In the genomic region with DNA sequence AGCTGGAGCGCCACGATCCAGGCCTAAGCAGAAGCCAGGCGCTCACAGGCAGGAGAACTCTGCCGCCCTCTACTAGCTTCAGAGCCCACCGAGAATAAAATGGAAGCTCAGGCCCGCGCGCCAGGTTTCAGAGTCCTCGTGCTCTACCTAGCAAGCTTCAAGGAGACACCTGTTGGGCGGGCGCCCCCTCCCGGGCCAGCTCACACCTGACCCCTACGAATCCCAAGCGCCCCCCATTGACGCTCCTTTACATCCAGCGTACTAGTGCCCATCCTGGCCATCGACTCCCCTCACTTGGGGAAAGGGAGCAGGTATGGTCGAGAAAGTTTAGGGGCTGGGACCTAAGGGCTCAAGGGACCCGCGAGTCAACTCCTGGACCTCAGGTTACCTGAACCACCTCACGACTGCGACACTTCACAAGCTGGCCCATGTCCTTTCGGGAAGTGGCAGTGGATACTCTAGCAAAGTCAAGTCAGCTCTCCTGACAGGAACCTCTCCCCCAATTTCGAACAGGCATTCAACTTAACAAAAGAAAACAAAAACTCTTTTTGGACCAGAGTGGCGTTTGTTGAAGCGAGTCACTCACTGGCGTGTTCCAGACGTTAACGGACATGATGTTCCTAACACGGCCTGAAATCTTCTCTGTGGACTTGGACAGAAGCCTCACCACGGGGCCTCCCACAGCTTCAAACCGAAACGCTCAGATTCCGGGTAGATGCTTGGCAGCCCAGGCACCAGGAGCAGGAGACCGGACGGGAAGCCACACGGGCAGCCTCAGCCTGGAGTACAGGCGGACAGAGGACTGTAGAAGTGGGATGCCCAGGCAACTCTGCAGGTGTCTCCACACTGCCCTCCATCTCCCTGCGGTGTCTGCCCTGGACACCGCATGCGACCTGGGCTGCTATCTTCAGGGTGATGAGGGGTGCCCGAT, we compare ENCODE assay signal across 8 mouse cellular contexts. TPM values are rescaled to one million over a fixed set of nuclear protein-coding genes. Genes with fewer than 3 reads are reported as not detected.
DNase-seq lines count a peak whose midpoint lies in the region; ATAC-seq lines count a peak whose summit lies in the region.

No protein-coding gene starts in this region.

- peaks cover 99% of the 10 kb centered on the region for H3K27me3 ChIP-seq in embryonic facial prominence, embryonic 13.5 days
- peaks cover 93% of the 10 kb centered on the region for H3K27me3 ChIP-seq in intestine, embryonic 15.5 days (replicated peaks)
- peaks cover 99% of the 10 kb centered on the region for H3K27me3 ChIP-seq in liver, embryonic 16.5 days (ENCODE audit: control insufficient read depth, insufficient read depth, low read depth, low read length)

- H3K9ac ChIP-seq in embryonic facial prominence, embryonic 13.5 days = peak overlapping the region; percentile 70
- 0 out of 2 replicates have a peak overlapping the region, but pooled peaks have one; percentile 20 for H3K9ac ChIP-seq in intestine, embryonic 15.5 days
- no peak overlapping the region for H3K9ac ChIP-seq in liver, embryonic 16.5 days (ENCODE audit: low read depth, low read length)

- no peaks in the 10 kb centered on the region for H3K36me3 ChIP-seq in embryonic facial prominence, embryonic 13.5 days
- no peaks in the 10 kb centered on the region for H3K36me3 ChIP-seq in intestine, embryonic 15.5 days
- no peaks in the 10 kb centered on the region for H3K36me3 ChIP-seq in liver, embryonic 16.5 days (ENCODE audit: control insufficient read depth, insufficient read depth)

- peak; percentile 17; the same call in 1 of the 2 replicates for ATAC-seq in embryonic facial prominence, embryonic 13.5 days (ENCODE audit: insufficient number of reproducible peaks, insufficient read depth, low FRiP score, low TSS enrichment, low read depth)
- no peak; the same call in 1 of the 2 replicates for ATAC-seq in intestine, embryonic 15.5 days
- no peak for ATAC-seq in liver, embryonic 16.5 days (ENCODE audit: low read depth)
- ATAC-seq in neutrophil, adult 5-6 weeks (ENCODE audit: extremely low read depth, insufficient number of reproducible peaks, low FRiP score, poor library complexity, severe bottlenecking) = peak; percentile 7; the same call in 1 of the 2 replicates

- peak; percentile 70 for DNase-seq in NIH3T3 (ENCODE audit: low read depth)
- DNase-seq in cerebellum, adult 11-12 months = no peak
- DNase-seq in urinary bladder, postnatal 25 days (ENCODE audit: low spot score) = no peak
- no peak for DNase-seq in gastrocnemius, adult 18-20 months (ENCODE audit: low spot score)

- peaks cover 39% of the 10 kb centered on the region for H3K4me1 ChIP-seq in embryonic facial prominence, embryonic 13.5 days
- H3K4me1 ChIP-seq in intestine, embryonic 15.5 days (replicated peaks) = peaks cover 26% of the 10 kb centered on the region
- H3K4me1 ChIP-seq in liver, embryonic 16.5 days (ENCODE audit: control insufficient read depth, low read depth, low read length) = no peaks in the 10 kb centered on the region; the same call in 1 of the 2 replicates

- peak overlapping the region; percentile 59 for H3K4me3 ChIP-seq in embryonic facial prominence, embryonic 13.5 days
- H3K4me3 ChIP-seq in intestine, embryonic 15.5 days (replicated peaks) = peak overlapping the region; percentile 53
- peak overlapping the region; percentile 44 for H3K4me3 ChIP-seq in liver, embryonic 16.5 days (ENCODE audit: low read depth, low read length)

- 2% methylated on average over 42 of the region's 42 CpGs for WGBS in embryonic facial prominence, embryonic 13.5 days
- 1% methylated on average over 42 of the region's 42 CpGs for WGBS in intestine, embryonic 15.5 days
- WGBS in liver, embryonic 16.5 days (ENCODE audit: insufficient replicate concordance) = 3% methylated on average over 42 of the region's 42 CpGs

- peak overlapping the region; percentile 91 for H3K4me2 ChIP-seq in embryonic facial prominence, embryonic 13.5 days
- peak overlapping the region; percentile 98 for H3K4me2 ChIP-seq in intestine, embryonic 15.5 days (replicated peaks)
- peak overlapping the region; percentile 65; the same call in 1 of the 2 replicates for H3K4me2 ChIP-seq in liver, embryonic 16.5 days (ENCODE audit: low read depth, low read length)

- H3K9me3 ChIP-seq in embryonic facial prominence, embryonic 13.5 days = no peaks in the 10 kb centered on the region
- no peaks in the 10 kb centered on the region for H3K9me3 ChIP-seq in intestine, embryonic 15.5 days
- no peaks in the 10 kb centered on the region for H3K9me3 ChIP-seq in liver, embryonic 16.5 days (replicated peaks; ENCODE audit: control insufficient read depth, low read length)

- H3K27ac ChIP-seq in embryonic facial prominence, embryonic 13.5 days = no peak overlapping the region
- no peak overlapping the region for H3K27ac ChIP-seq in intestine, embryonic 15.5 days
- no peak overlapping the region for H3K27ac ChIP-seq in liver, embryonic 16.5 days (ENCODE audit: low read length)

RNA-seq across cellular contexts. Expression of gene Irx2, which starts 1.0 kb away (rescaled TPM):
- 16.7 and 22.1 TPM in 2 replicates for polyA plus RNA-seq in embryonic facial prominence, embryonic 13.5 days (2015; fragmentation: Nextera tagmentation; extraction: Ambion mirVana)
- 0.25 and 0.35 TPM in 2 replicates for polyA plus RNA-seq in intestine, embryonic 15.5 days (2015; fragmentation: Nextera tagmentation; extraction: Ambion mirVana)
- polyA plus RNA-seq in liver, embryonic 16.5 days (2015; fragmentation: Nextera tagmentation; extraction: Ambion mirVana) = not detected in 2 replicates
- not detected in 2 replicates for total RNA-seq in neutrophil, adult 5-6 weeks (2017)
- total RNA-seq in gastrocnemius, adult 18-20 months (2021) = not detected

Comparison
In these comparisons a context has a peak if more than half of its experiments do, and no peak if none do; other contexts are left out.
1. ATAC-seq: peak in embryonic facial prominence, embryonic 13.5 days (single experiment) and neutrophil, adult 5-6 weeks (single experiment); none in intestine, embryonic 15.5 days (single experiment) and liver, embryonic 16.5 days (single experiment).
2. RNA of gene Irx2, which starts 1.0 kb away (polyA plus RNA-seq): 16.7 to 22.1 TPM in embryonic facial prominence, embryonic 13.5 days; 0.25 to 0.35 TPM in intestine, embryonic 15.5 days and not detected in liver, embryonic 16.5 days; every median in the first group is over 10 times any median in the second.
3. Peak in every context shown above with its lines, with median percentiles within 50 percentile points of each other: H3K4me2 ChIP-seq and H3K4me3 ChIP-seq.